Mouse (Mus musculus) small intestine, adult 2 months (tissue): ENCODE data around the gene Saysd1.

Experiments used
- CTCF ChIP-seq: fragments of 200-500 bp; IDR thresholded peaks from 2 replicates; pipeline ENCODE4 v1.5.1; 2012; ENCODE audit warnings: low read depth, mild to moderate bottlenecking, control low read depth, inconsistent platforms, low read length, moderate library complexity, mixed read lengths; ENCODE audit not compliant: insufficient replicate concordance, insufficient read length; ENCODE audit errors: extremely low read depth
- POLR2A ChIP-seq: fragments of 200-500 bp; IDR thresholded peaks from 2 replicates; pipeline ENCODE4 v1.6.1; 2012; ENCODE audit warnings: low read depth, mild to moderate bottlenecking, control low read depth, inconsistent platforms, low read length, moderate library complexity

DNA sequence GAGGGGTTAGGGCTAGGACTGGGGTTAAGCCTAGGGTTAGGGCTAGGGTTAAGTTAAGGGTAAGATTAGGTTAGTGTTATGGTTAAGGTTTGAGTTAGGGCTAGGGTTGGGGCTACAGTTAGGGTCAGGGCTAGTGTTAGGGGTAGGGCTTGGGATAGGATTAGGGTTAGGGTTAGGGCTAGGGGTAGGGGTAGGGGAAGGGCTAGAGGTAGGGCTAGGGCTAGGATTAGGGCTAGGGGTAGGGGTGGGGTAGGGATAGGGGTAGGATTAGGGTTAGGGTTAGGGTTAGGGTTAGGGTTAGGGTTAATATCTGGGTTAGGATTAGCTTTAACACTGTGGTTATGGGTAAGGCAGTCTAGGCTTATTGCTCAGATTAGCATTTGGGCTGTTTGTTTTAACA lies 73.6 kb downstream of the Saysd1 start:
- TF ChIP-seq POLR2A (no peak), CTCF (no peak)
